Mouse (Mus musculus) ovary, adult 18-20 months (tissue): ENCODE measurements at regions not wholly inside any gene's neighbourhood (a gene's known extent, or its start where the extent isn't known, plus 50 kb on each side); places are given as distances from the start of the nearest gene placed in this dataset.
"Not testable (repeated sequence)": the region's sequence is repeated elsewhere in the genome, so short reads cannot be mapped to it uniquely, and the experiment has no call there.

Experiments
- DNase-seq: peaks from one replicate; pipeline ENCODE4 v3.0.0; 2022; ENCODE audit warnings: low spot score, mixed read lengths

DNA sequence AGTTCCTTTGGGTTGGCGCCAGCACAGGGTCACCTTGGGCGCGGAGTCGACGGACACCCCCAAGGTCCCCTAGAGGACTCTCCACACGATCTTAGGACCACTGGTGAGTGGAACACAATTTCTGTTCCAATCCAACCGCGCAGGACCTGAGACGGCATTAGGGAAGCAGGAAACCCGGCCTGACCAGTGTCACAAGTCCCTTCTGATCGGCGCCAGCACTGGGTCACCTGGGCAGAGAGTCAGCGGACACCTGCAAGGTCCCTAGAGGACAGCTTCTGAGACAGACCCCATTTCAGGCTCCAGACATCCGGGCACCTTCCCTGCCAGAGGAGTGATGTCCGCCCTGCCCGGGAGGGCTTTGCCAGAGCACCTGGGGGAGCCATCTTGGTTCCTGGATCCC, 74.2 kb upstream of the Cdh13 start:
- DNase-seq = not testable (repeated sequence)

DNA sequence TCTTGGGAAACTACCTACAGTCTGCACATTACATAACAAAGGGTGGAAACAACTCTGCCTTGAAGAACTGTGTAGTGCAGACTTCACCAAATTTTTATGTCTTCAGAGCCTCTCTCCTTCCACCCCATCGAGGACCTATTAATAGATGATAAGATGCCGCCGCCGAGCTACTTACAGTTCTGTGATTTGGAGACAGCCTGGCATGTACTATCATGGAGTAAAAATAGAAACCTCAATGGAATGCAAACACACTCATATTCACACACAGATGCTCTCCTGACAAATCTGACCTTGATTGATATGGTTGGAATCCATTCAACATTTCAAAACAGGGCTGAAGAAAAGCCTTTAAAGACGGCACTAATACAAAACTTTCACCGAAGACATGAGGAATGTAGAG, 92.7 kb upstream of the Cdh13 start:
- DNase-seq = no peak

DNA sequence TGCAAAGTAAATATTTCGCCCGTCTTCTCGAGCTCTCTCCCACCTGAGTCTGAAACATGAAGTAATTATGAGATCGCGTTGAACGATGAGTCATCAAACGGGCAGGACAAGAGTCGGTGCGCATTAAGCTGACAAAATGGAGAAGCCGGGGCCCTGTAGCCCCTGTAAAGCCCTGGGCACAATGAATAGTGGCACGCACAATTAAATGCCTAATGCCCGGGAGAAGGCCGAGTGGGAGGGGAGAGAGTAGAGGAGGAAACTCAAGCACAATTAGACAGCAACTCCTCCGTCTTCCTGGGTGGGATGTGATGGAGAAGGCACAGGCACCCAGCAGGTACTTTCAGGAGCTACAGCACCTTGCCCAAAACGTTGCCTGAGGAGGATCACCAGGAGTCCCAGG, 94.3 kb upstream of the Cdh13 start:
- DNase-seq = no peak

DNA sequence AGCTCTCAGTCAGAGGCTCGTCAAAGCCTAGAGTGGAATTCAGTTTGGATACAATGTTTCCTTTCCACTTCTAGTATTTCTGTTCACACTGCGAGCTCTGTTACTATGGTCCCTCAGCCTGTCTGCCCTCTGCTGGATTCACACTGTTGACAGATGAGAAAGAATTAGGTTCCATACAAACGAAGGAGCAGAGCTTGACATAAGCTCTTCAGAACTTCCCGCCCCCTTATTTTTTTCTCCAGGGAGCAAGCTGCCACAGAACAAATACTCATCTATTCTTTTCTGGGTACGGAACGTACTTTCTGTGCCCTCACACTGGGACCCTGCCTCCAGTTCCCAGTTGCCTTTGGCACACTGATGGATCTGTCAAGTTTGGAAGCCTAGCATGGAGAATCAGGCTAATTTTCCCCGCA, 114.5 kb upstream of the Cdh13 start:
- DNase-seq = no peak

GRCm38 (mm10) chr8:118162171-118162570, 121.4 kb upstream of the Cdh13 start:
- DNase-seq = no peak

- no peak for DNase-seq
Measured at GRCm38 (mm10) chr8:118147359-118148205, 136.0 kb upstream of the Cdh13 start.

- DNase-seq = no peak
Measured at GRCm38 (mm10) chr8:118144546-118144945, 139.0 kb upstream of the Cdh13 start.

GRCm38 (mm10) chr8:118142311-118142710, 141.2 kb upstream of the Cdh13 start:
- no peak for DNase-seq

- no peak for DNase-seq
Measured at GRCm38 (mm10) chr8:118139928-118140327, 143.6 kb upstream of the Cdh13 start.

DNA sequence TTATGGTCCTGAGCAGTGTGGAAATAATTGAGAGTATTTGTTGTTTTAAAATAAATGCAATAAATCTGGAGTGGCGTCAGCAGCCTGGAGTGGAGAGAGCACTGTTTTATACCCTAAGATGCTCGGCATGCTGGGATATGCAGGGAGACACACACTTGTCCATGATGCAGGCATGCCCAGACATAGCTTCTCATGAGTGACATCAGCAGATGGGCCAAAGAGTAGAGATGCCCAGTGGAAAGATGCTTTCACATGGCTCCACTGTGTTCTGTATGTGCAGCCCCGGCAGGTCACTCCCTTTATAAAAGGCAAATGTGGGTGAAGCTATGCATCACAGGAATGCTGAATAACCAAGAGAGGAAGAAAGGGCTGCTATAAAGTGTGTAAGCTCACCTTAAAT, 145.7 kb upstream of the Cdh13 start:
- no peak for DNase-seq

DNA sequence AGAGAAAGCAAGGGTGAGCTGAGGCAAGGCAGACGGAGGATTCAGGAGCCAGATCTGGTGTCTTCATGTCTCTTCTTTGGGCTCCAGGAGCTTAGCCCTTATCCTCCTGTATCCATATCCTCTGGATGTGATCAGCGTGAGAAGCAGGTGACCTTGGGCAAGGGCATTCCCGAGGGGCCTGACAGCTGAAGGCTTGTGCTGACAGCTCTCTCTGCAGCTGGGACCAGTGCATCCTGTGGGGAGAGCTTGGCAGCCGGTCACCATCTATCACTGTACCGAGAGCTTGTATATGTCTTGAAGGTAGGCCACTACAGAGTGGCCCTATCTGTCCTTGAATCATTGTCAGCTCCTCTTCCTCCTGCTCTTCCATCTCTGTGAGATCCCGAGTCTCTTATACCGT, 158.5 kb upstream of the Cdh13 start:
- DNase-seq = no peak

DNA sequence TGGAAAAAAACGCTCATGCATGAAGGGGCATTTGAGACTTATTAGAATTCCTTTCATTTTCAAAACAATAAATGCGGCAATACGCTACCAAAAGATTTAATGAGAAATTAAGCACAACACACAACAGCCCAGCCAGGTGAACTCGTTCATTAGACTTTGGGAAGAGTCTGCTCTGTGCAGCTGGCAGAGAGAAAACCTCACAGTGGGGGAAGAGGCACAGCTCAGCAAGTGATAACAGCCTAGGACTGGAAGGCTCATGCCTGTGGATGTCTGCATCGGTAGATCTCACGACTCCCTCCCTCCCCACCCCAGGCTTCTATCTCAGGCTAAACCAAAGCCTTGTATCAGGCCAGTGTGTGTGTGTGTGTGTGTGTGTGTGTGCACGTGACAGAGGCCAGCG, 169.3 kb upstream of the Cdh13 start:
- DNase-seq = no peak

DNA sequence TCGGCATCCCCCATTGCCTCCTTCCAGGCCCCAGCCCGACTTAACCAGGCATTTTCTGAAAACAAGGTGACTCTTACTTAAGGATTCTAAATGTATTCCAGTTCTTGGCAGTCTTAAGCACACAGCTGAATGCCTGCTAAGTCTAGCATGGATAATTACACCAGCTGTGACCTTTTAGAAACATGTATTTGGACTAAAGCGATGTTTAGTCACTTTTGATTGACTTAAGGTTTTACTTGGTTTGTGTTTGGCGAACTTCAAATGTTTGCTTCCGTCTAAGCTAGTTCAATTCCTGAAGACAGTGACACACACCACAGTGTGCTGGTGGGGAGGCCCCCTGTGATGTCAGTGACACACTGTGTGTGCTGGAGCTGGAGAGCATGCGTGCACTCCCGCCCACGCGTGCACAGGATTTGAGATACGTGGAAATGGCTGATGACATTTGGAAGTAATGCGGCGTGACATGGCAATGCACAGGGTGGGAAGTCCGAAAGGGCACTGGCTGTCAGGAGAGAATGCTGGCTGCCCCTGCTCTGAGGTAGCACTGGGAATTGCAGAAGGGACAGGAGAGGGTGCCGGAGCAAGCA, 179.0 kb upstream of the Cdh13 start:
- no peak for DNase-seq

- no peak for DNase-seq
Measured at GRCm38 (mm10) chr8:118101346-118101745, 182.2 kb upstream of the Cdh13 start.

DNA sequence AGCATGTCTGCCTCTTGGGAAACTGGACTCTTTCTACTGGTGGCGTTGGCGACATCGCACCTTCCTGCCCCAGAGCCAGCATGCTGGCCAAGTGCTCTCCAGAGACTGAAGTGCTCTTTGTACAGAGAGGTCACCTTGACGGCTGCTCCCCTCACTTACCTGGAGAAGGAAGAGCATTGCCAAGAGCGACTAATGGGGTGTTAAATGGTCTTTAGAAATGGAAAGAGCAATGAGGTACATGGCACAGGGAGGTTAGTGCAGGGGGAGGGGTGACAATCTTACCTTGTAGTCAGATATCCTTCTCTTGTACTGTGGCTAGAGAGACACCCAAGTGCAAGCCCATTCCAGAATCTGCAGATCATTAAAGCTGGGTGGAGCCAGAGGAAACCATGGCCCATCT, 220.8 kb upstream of the Cdh13 start:
- DNase-seq = no peak

DNA sequence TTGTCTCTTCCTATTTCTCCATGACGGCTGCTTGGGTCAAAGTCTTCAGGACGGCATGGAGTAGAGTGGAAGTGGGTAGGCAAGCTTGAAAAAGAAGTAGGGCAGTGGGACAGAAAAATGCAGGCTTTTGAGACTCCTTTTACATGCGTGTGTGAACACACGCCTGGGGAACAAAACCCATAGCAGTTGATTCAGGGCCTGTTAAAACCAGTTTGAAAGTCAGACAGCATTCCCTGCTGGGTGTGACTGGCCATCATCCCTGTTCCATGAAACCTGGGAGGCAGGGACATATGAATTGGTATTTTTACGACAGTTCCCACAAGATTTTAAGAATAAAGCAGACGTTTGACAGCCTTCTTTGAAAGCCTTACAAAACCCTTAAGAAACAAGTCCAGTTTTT, 226.8 kb upstream of the Cdh13 start:
- no peak for DNase-seq

- DNase-seq = no peak
Measured at GRCm38 (mm10) chr8:118055536-118055935, 228.0 kb upstream of the Cdh13 start.

DNA sequence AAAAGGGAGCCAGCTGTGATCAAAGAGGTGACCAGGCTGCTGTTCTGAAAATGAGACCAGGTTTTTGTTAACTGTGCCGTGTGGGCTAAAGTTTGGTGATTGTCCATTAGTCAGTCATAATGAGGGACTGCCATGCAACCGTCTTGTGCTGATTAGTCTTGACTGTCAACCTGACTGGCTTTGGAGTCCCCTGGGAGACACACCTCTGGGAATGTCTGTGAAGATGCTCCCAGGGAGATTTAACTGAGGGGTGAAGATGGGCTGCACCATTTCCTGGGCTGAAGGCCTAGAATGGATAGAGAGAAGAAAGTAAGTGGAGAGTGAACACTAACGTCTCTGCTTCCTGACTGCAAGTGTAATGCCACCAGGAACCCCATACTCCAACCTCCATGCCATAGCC, 233.1 kb upstream of the Cdh13 start:
- DNase-seq = no peak

DNA sequence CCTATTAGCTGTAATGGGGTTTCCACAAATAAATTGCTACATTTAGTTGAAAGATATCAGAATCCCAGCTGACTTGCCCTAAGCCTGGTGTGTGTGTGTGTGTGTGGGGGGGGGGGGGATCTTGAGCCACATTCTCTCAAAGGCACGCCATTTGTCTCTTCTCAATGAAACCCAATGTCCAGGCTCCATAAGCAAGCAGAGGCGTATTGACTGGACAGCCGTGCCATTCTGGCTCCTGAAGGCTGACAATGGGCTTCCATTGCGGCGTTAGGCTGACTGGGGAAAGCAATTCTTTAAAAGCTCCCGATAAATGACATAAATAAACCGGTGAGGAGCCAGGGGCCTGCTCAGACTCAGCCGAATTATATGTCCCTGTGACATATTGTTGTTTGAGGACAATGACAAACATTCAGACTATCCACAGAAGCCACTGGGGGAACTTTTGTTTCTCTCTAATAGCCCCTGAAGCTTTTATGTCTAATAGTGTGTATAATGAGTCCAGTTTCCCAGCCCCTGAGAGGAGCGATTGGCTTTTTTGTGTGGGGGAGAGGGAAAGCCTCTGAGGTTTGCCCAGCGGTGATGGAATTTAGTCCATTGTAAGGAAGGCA, 240.6 kb upstream of the Mphosph6 start:
- DNase-seq = no peak

GRCm38 (mm10) chr8:118041253-118041652, 239.5 kb upstream of the Mphosph6 start:
- DNase-seq = no peak

DNA sequence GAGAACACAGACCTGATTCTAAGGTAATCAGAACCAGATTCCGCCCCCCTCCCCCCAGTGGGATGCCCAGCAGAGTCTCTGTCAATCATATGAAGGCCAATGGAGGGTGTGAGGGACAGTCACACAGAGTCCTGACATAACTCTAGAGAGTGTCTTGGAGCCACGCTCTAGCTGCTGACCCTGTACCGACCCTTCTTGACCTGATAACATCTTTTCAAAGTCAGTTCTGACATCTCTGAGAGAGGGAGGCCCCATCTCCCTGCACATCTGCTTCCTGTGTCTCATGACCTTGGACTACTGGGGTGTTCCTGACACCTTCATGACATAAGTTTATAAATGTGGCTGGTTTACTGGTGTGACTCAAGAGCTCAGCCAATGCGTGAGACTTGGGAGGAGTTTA, 236.1 kb upstream of the Mphosph6 start:
- no peak for DNase-seq

DNA sequence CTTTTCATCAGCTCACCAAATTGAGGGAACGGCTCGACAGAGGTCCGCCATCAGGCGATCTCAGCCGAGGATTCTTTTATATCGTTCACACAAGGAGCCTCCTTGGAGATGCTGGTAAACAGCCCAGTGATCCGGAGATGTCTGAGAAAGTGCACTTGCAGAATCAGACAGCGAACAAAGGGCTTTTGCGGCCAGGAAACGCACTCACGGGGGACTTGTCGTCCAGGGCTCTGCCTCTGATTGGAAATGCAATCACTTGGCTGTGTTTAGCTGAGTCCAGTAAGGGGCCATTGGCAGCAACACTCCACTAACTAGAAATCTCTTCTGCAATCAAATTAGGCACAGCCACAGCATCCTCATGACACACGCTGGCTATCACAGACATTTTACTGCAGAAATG, 232.3 kb upstream of the Mphosph6 start:
- DNase-seq = no peak

GRCm38 (mm10) chr8:118031406-118031805, 229.7 kb upstream of the Mphosph6 start:
- DNase-seq = no peak
